Mouse (Mus musculus) ES-E14 (cell line): ENCODE measurements around the gene Gm14744.
"Not testable (repeated sequence)": the region's sequence is repeated elsewhere in the genome, so short reads cannot be mapped to it uniquely, and the experiment has no call there.

Experiments
- CHD2 ChIP-seq: IDR thresholded peaks from 2 replicates; pipeline ENCODE4 v1.6.1; 2014; ENCODE audit warnings: mild to moderate bottlenecking, low read depth, low read length, inconsistent platforms
- HCFC1 ChIP-seq: IDR thresholded peaks from 2 replicates; pipeline ENCODE4 v1.6.1; 2012; ENCODE audit warnings: low read length, inconsistent platforms, borderline replicate concordance; ENCODE audit not compliant: insufficient read depth

GRCm38 (mm10) chrX:77880033-77880432 lies 15.5 kb downstream of the Gm14744 start:
- TF ChIP-seq CHD2, HCFC1: not testable (repeated sequence)
